Mouse (Mus musculus) hindlimb bud, embryonic 11.5 days (tissue): ENCODE measurements around the gene Cptp.

Source experiments
- DNase-seq: peaks from one replicate; pipeline ENCODE4 v3.0.0-alpha.2; 2012; ENCODE audit warnings: low read depth, low spot score; ENCODE audit errors: extremely low spot score

Gene Cptp

GRCm38 (mm10) chr4:155843231-155843630 lies 26.0 kb downstream of the Cptp start:
- DNase-seq: no peak

- DNase-seq: no peak
Observed at GRCm38 (mm10) chr4:155841651-155842270, 27.5 kb downstream of the Cptp start.

- no peak for DNase-seq
Observed at GRCm38 (mm10) chr4:155841003-155841454, 28.2 kb downstream of the Cptp start.

GRCm38 (mm10) chr4:155840076-155841002 lies 28.9 kb downstream of the Cptp start:
- DNase-seq: no peak

GRCm38 (mm10) chr4:155839483-155839910 lies 29.7 kb downstream of the Cptp start, which contains the start of gene Mxra8:
Gene Mxra8, plus strand, starts transcription at chr4:155839680.
- no peak for DNase-seq

GRCm38 (mm10) chr4:155838187-155839153 lies 30.8 kb downstream of the Cptp start:
- no peak for DNase-seq

GRCm38 (mm10) chr4:155837404-155838010 lies 31.7 kb downstream of the Cptp start:
- DNase-seq: no peak

GRCm38 (mm10) chr4:155833836-155834235 lies 35.4 kb downstream of the Cptp start:
- peak; percentile 61 for DNase-seq

- DNase-seq: no peak
Observed at GRCm38 (mm10) chr4:155833234-155833633, 36.0 kb downstream of the Cptp start.

GRCm38 (mm10) chr4:155832321-155832720 lies 36.9 kb downstream of the Cptp start:
- DNase-seq: no peak

GRCm38 (mm10) chr4:155831831-155832230 lies 37.4 kb downstream of the Cptp start:
- no peak for DNase-seq

GRCm38 (mm10) chr4:155831205-155831766 lies 38.0 kb downstream of the Cptp start, which contains the start of gene Aurkaip1:
Gene Aurkaip1, plus strand, starts transcription at chr4:155831272.
- peak; percentile 94 for DNase-seq

- DNase-seq: no peak
Observed at GRCm38 (mm10) chr4:155830596-155830995, 38.6 kb downstream of the Cptp start.

- DNase-seq: no peak
Observed at GRCm38 (mm10) chr4:155829866-155830265, 39.4 kb downstream of the Cptp start.

GRCm38 (mm10) chr4:155823443-155823842 lies 45.8 kb downstream of the Cptp start:
- no peak for DNase-seq

GRCm38 (mm10) chr4:155821025-155821424 lies 48.2 kb downstream of the Cptp start:
- DNase-seq: no peak

- DNase-seq: no peak
Observed at GRCm38 (mm10) chr4:155817533-155817932, 51.7 kb downstream of the Cptp start.
